Mouse (Mus musculus): ENCODE data around the gene H2-Ab1.

DNA sequence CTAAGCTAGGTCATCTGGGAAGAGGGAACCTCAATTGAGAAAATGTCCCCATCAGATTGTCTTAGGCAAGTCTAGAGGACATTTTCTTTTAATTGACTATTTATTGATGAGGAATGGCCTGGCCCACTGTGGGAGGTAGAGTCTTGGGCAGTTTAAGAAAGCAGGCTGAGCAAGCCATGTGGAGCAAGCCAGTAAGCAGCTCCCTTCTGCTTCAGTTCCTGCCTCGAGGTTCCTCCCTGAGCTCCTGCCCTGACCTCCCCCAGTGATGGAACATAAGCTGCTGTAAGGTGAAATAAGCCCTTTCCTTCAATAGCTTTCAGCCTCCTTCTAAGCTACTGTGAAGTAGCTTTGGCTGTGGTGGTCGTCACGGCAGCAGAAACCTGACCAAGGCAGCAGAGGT, 19.7 kb upstream of the H2-Ab1 start:
- TF ChIP-seq CTCF (IDR thresholded peaks at IDR 0.05) = no peak
- TF ChIP-seq EP300 (IDR thresholded peaks at IDR 0.05) = no peak
